Mouse (Mus musculus) natural killer cell, adult 2 months (primary cell): ENCODE measurements around the gene Git1.

Source experiments
- DNase-seq, 2 experiments: peaks; one replicate each; pipeline ENCODE4 v3.0.0; 2022; ENCODE audit warnings: low spot score in 2 of 2

Gene Git1

DNA sequence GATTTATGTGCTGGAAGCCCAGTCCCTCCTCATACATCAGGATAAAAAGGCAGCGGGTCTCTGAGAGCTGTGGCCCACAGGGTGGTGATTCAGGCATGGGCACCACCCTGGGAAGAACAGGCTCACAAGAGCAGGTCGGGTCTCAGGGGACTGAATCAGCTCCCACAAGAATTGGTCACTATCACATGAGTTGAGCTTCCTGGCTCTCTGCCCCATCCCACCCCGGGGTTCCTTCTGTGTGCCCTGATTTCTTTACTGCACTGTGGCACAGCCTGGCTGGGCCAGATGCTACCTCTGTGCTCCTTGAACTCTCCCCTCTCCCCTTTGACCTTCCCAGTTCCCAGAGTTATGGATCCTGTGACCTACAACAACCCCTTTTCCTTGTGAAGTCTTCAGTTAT lies 10.3 kb upstream of the Git1 start:
- no peak for DNase-seq

DNA sequence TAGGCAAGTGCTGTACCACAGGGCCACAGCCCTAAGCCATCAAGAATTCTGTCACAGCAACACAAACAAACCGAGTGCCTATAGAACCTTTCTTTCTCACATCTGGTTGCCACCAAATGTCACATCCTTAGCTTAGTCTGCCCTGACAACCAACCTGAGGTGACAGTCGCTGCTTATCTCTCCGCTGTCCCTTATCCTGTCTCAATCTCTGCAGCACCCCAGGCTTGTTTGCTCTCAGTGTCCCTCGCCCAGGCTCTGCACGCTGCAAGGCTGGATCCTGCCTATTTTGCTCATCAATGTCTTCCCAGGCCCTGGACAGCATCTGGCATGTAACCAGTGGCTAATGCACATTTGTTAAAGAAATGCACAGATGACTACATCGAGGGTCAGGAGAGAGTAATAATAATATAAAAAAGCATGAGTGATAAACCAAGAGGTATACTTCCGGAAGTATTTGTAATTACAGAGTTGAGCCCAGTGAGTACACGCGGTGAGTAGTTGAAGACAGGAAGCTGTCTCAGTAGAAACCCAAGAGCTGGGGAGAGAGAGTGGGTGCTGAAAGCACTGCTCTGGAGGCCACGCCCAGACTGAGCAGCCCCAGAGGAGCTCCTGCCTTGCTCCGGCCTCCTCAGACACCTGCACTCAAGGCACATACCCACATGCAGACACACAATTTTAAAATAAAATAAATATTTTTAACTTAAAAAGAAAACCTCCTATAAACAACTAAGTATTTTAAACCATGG lies 9.7 kb upstream of the Git1 start:
- DNase-seq, result peak; percentile 37 to 52

DNA sequence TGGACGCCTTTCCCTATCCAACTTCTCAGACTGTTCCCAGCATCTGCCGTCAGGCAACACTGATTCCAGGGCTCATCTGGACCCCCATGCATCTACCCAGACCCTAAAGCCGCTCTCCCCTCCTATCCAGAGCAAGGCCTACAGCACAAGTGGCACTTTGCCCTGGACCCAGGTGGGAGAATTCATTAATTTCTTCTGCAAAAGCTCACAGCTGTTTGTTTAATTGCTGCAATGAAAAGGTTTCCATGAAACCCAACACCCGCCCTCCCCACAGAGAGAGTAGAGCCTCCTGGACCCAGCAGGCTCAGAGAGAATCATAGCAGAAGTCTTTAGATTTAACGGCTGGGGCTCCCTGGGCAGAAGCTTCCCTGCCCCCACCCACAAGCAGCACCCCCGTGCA lies 8.1 kb upstream of the Git1 start:
- DNase-seq, result no peak

DNA sequence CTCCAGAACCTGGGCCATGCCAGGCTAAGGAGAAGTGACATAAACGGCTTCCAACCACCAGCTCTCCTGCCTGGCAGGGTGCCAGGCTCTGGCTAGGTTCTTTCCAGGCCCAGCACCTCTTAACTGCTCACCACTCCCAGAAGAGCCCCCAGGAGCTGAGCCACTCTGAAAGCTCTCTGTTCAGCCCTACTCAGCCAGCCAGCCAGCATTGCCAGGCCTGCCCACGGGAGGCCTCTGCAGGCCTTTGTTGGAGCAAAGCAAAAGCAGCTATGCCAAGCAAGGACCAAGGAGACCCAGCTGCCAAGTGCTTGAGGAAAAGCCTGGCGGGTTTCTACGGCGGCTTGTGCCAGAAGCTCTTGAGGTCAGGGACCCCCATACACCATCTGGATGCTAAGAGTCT lies 6.6 kb upstream of the Git1 start:
- no peak for DNase-seq

DNA sequence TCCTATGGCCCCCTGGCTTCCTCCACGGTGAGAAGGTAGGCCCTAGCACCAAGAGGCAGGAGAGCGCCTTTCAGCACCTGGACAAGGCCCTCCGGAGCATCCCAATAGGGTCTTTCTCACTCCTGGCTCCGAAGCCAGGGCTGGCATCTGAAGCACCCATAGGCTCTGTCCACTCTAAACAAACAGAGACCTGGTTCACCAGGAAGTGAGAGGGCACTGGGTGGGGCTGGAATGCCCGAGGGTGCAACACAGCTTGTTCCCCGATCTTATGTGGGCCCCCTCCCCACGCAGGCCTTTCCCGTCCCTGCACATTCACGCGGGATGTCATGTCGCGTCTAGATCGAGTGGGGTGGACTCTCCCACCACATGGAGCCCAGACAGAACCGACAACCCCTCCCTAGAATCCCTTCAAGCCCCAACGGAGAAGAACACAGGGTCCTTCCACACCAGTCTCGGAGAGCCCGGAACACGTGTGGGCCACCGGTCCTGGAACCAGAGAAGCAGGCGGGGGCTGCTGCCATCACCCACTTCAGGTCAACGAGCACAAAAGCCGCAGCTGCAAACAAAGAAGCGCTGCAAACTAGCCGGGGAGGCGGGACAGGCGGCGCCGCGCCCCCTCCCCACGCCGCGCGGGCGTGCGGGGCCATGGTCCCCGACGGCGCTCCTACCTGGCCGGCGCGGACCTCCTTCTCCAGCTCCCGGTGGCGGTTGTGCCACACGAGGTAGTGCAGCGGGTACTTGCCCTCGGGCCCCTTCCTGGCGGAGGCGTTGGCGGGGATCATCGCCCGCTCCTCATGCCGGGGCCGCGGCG lies 4.4 kb upstream of the Git1 start:
- DNase-seq, result no peak

DNA sequence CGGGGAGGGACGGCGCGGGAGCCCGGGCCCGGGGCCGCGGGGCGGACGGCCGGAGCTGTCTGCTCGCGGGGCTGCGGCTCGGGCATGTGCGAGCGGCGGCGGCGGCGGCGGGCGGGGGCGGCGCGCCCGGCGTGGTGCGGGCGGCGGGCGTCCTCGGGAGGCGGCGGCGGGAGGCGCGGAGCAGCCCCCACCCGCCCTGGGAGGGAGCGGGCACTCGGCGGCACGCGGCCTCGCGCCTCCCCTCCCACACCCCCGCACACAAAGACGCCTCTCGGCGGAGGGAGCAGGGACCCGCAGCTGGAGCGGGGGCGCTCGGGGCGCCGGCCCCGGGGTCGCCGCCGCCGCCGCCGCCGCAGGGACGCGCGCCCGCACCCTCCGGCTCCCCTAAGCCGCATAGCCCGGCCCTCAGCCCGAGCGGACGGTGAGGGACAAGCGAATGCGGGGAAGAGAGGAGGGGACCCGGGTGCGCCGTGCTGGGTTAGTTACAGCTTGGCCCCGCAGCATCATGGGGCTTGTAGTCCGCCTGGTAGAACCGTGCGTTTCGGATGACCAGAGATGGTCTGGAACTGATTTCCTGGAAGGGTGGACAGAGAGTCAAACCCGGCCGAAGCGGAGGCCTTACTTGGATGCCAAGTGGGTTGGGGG lies 3.6 kb upstream of the Git1 start, which contains the start of gene Ankrd13b:
TSS of gene Ankrd13b (minus strand) at position 88 of the 645 bp plus-strand sequence.
- peak in 1 of 2 experiments; percentile 32 for DNase-seq

DNA sequence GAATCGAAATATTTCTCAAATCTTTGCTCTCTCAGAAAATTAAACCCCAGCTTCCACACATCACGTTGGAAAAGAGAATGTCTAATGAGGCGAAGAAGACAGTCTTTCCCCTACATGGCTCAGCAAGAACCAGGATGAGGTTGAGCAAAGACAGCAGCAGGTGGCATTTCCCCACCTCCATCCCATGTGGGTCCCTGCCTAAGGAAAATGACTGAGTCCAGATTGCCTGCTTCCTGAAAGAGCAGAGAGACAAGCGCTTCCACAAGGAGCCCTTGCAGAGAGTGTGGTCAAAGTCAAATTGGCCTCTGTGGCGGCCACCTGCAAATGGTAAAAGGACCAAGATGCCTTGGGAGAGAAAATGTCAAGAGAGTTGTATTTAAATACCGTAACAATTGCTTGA lies 2.9 kb upstream of the Git1 start:
- DNase-seq, result no peak

DNA sequence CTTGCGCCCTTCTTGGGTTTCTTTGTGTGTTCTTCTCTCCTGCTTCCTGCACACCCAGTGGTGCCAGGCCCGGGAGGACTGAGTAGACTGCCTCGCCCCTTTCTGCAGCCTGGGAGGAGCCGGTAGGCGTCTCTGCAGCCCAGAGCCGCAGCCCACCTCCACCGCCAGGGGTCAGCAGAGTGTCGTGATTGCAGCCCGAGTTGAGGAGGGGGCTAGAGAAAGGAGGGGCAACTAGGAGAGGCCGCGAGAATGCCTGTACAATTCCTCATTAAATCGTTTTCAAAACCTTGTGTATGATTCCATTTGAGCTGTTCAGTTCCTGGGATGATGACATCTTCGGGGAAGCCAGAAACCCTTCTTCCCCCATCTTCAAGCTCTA lies 2.2 kb upstream of the Git1 start:
- DNase-seq, result peak; percentile 71 to 84

DNA sequence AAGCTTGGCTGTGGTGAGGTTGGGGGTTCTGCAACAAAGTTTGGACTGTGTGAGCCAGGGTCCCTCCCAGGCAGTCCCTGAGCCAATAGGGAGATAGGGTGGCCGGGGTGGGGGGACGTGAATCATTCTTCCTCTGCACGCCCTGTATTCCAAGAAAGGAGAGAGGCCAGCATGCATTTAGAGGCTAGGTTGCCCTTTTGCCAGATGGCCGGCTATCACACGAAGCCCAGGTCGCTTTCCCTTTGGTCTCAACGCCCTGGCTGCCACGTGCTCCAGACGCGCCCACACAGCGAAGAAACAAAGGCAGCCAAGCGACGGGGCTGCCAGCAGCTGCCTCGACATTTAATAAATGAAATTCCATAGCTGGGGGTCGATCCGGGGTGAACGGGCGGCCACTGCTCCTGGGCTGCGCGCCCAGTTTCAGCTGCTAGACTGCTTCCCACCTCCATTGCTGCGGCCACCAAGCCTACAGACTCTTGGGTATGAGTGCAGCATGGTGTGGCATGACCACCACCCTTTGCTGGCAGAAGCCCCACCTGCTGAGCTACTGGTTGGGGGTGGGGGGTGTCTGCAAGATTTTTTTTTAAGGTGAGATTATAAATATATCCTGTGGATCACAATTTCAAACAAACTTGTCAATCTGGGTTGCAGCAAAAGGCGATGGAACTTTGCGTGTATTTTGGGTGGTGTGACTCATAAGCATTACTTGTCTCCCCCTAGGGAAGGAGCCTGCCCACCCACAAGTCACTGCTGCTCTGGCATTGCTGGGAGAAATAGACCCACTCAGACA lies 1.7 kb upstream of the Git1 start:
- DNase-seq, result peak in 1 of 2 experiments; percentile 30

DNA sequence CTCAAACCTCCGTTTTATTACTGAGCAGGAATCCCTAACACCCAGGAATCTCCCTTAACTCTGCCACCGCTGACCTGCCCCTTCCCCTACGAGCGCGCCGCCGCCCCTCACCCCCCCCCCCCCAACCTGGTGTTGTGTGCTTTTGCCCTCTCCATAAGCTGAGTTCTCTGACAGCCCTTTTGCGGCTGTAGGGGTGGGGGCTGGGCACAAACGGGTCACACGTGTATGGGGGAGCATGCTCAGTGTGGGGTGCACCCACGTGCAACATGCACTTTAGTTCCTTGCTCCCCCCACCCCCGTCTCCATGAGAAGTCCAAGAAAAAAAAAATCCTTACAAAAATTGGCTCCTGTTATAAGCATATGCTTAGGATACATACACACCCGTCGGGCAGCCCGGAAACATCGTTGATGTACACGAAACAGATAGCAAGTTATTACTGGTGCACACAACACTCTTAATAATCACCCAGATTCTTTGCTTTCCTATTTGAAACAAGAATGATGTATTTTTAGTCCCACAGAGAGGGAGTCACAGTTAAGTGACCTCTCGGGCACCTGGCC lies 971 bp upstream of the Git1 start:
- no peak for DNase-seq

DNA sequence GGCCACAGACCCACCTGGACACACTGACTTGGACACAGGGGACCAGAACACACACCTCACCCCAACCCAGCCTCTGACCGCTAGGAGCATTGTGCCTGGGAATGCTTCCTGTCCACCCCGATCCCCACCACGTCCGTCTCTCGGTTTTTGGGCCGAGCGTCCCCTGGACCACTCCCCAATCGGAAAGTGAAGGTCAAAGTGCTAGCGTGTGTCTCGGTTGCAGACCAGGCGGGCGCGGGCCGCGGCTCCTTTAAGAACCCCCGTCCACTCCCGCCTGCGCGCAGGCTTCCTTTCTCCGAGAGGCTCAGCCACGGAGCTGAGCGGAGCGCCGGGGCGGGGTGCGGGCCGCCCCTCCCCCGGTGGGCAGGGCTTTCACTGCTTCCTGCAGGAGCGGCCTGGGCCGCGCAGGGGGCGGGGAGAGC lies 440 bp upstream of the Git1 start:
- DNase-seq, result peak; percentile 69 to 83

DNA sequence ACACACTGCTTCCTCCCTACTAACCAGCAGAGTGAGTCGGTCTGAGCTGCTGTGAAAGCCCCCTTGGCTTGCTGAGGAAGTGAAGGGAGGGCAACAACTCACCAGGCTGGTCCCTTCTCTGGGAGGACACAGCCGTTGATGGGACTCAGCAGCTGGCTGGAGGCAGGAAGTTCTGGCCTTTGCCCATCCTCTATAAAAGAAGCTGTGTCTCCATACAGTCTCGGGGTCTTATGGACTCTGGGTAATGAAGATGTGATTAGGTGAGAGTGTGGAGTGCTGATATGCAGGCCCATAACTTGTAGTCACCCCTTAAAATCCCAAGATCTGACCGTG lies 948 bp downstream of the Git1 start:
- no peak for DNase-seq

DNA sequence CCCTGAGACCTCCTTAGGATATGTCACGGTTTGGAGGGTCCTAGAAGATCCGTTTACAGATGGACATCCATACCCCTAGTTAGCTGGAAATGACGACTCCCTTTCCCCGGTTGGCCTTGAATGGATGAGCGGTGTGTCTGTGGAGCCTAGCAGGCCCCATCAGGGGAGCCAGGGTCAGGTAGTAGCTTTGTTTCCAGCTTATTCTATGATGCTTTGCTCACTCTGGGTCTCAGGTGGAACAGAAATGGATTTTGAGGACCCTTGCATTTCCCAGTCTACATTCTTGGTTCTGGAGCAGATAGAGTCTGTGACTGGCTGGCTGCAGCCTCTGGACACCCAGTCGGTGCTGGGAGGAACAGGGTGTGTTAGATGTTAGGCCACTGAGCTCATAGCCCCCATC lies 1.4 kb downstream of the Git1 start:
- no peak for DNase-seq

DNA sequence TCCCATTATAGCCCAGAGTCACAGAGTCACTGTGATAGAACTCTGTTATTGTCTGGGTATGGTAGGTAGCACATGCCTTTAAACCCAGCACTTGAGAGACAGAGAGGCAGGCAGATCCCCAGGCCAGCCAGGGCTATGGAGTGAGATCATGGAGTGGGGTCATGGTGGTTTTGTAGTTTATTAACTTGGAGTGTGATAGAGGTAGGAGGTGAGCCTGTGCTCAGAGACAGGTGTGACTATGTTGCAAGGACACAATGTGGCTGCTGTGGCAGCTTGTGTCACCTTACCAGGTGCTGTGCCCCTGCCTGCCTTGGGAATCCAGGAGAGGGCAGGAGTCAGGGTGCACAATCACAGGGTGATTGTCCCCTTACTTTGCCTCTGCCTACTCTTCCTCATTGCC lies 2.1 kb downstream of the Git1 start:
- no peak for DNase-seq

DNA sequence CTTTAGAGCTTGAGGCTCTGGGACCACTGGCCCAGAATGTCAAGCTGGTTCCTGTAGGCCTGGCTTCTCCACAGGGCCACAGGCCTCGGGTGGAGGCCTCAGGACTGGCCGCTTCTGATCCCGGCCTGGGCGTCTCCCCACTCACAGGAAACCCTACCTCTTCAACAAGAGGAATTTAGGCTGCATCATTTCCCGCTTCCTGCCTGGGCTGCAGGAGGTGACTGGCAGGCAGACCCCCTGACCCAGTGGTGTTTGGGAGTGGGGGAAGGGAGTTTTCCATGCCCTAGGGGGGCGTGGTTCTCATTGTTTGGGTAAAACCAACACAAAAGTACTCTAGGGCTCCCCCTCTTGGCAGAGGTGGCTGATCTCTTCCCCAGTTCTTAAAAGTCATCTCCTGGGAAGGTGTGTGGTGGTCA lies 4.0 kb downstream of the Git1 start:
- peak in 1 of 2 experiments; percentile 55 for DNase-seq

DNA sequence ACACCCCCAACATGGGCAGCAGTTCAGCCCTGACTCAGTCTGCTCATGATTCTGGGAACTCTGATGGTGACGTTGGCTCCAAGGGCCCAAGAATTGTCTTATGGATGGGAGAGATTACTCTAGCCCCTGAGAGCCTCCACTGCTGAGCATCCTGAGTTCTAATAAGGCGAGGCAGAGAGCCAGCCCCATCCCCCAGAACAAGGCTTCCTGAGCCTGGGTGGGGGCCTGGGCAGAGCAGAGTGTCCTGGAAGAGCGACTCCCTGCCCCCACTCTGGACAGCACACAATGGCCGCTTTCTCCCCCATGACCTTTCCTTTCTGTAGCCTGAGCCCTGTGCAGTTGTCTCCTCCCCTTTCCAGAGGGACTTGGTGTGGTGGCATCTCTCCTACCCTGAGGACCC lies 4.5 kb downstream of the Git1 start:
- DNase-seq, result no peak

DNA sequence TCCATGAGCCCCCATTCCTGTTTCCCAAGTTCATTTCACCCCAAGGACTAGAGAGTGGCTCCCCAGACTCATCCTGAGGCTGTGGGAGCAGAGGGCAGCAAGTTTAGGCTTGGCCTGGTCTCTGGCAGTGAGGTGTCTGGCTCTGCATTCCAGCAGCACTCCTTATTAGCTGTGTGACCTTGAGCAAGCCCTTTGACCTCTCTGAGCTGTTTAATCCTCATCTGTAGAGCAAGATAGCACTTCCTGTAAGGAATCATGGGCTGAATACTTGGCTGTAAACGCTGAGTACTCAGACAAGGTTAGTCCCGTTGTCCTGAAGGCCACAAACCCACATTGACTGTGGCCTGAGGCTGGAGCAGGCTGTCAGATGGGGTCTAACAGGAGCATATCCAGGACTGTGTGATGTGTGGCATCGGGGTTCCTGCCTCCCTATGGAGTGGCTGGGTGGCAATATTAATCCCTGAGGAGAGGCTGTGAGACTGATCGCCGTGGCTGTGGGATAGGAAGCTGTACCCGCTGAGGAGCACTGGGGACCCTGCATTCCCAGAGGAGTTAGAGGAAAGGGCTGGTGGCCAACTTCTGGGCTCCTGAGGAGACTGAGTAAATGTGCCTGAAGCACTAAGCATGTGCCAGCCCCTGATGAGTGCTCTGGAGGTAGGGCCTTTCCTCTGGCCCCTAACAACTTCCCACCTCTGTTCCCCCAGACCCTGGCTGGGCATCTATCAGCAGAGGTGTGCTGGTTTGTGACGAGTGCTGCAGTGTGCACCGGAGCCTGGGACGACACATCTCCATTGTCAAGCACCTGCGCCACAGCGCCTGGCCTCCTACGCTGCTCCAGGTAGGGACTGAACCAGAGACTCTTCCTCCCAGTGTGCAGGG lies 5.1 kb downstream of the Git1 start:
- no peak for DNase-seq

DNA sequence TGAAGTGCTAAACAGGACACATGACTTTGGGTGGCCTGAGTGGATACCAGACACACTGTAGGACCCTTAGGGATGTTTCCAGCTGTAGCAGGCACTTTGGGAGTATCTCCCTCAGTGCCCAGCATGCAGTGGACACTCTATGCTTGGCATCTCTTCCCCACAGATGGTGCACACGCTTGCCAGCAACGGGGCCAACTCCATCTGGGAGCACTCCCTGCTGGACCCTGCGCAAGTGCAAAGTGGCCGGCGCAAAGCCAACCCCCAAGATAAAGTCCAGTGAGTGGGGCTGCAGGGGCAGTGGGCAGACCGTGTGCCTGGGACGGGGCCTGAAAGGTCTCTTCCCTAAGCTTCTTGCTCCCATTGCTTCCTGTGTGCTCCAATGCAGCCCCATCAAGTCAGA lies 6.0 kb downstream of the Git1 start:
- no peak for DNase-seq

DNA sequence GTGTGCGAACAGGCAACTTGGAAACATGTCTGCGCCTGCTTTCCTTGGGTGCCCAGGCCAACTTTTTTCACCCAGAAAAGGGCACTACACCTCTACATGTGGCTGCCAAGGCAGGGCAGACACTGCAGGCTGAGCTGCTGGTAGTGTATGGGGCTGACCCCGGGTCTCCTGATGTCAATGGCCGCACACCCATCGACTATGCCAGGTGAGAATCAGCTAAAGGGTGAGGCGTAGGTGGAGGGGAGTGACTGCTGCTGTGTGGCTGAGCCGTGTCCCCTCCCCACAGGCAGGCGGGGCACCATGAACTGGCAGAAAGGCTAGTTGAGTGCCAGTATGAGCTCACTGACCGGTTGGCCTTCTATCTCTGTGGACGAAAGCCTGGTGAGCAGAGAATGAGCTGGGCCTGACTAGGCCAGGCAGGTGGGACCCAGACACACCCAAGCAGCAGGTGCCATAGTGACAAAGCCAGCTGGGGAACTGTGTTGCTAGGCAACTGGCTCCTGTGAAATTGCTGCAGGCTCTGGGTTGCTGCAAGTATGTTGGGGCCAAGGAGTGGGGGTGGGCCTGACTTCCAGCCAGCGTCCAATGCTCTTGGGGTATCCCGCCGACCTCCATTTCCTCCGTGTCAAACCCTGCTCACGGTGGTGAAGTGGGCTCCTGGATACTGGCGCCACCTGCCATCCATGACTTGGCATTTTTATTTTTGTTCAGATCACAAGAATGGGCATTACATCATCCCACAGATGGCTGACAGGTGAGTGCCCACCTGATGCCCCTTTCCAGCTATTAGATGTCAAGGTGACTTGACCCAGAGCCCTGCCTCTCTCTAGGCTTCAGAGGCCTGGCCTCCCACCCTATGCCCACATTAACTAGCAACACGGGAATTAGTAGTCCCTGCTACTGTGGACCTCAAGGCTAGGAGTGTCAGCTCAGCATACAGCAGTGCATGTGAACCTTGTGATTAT lies 7.3 kb downstream of the Git1 start:
- no peak for DNase-seq

DNA sequence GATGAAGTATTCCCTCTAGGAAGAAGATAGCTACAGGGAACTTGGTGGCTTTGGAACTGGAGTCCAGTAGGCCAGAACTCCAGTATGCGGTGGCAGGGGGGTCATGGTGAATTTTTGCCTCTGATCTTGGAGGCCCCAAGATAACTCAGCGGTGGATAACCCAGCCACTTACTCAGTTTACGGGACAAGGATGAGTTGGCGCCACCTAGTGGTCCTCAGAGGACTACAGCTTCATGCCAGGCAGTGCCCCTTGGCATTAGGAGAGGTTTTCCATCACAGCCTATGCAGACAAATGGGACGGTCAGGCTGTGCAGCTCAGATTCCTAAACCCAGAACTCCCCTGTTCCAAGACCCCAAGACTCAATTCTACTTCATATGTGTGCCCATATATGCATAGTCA lies 8.0 kb downstream of the Git1 start:
- peak; percentile 60 to 74 for DNase-seq
